Mouse (Mus musculus) forebrain, postnatal 0 days (tissue): ENCODE data around the gene Ctsa. TPM values are rescaled to one million over a fixed set of nuclear protein-coding genes. Genes with fewer than 3 reads are reported as not detected.

Experiments
- ATAC-seq: fragments of 200-750 bp; cut with Nextera tagmentation; 2 replicates; pipeline ENCODE4 v1.8.0; 2017; ENCODE audit warnings: mild to moderate bottlenecking, moderate library complexity
- DNase-seq: peaks from one replicate; pipeline ENCODE4 v3.0.0-alpha.2; 2015
- H3K27ac ChIP-seq: fragments of 300-500 bp; sonication (generic); 2 replicates; pipeline ENCODE4 v1.5.1; 2014; ENCODE audit warnings: low read depth, mild to moderate bottlenecking, antibody characterized with exemption, low read length, moderate library complexity, mixed read lengths
- H3K27me3 ChIP-seq: fragments of 300-500 bp; sonication (generic); 2 replicates; pipeline ENCODE4 v1.6.1; 2014; ENCODE audit warnings: mild to moderate bottlenecking, low read length, mixed read lengths; ENCODE audit not compliant: insufficient read depth
- H3K36me3 ChIP-seq: fragments of 300-500 bp; sonication (generic); 2 replicates; pipeline ENCODE4 v1.6.1; 2014; ENCODE audit warnings: mild to moderate bottlenecking, moderate library complexity; ENCODE audit not compliant: insufficient read depth
- H3K4me1 ChIP-seq: fragments of 300-500 bp; sonication (generic); 2 replicates; pipeline ENCODE4 v1.6.1; 2014; ENCODE audit warnings: antibody characterized with exemption; ENCODE audit not compliant: insufficient read depth
- H3K4me2 ChIP-seq: fragments of 300-500 bp; sonication (generic); 2 replicates; pipeline ENCODE4 v1.6.1; 2014; ENCODE audit warnings: low read depth, mild to moderate bottlenecking, moderate library complexity
- H3K4me3 ChIP-seq: fragments of 300-500 bp; sonication (generic); 2 replicates; pipeline ENCODE4 v1.5.1; 2014; ENCODE audit warnings: low read depth, low read length, mixed read lengths
- H3K9ac ChIP-seq: fragments of 300-500 bp; sonication (generic); 2 replicates; pipeline ENCODE4 v1.6.1; 2014; ENCODE audit warnings: mild to moderate bottlenecking
- H3K9me3 ChIP-seq: fragments of 300-500 bp; sonication (generic); 2 replicates; pipeline ENCODE4 v1.6.1; 2016; ENCODE audit warnings: low read length
- CTCF ChIP-seq: sonication (generic); IDR thresholded peaks from 2 replicates; pipeline ENCODE4 v1.5.1; 2016; ENCODE audit warnings: antibody characterized with exemption, control low read depth, low read depth
- WGBS: fragments of 180-500 bp; shearing (Covaris S2); extraction: QIAGEN DNeasy Blood & Tissue Kit; methylation state at CpG from one replicate; pipeline ENCODE4 v1.1.7; 2014; 5-methylcytosine and 5-hydroxymethylcytosine counted together
- polyA plus RNA-seq: library from polyadenylated mRNA; unstranded; fragments of >200 nt; fragmentation: Nextera tagmentation; extraction: Ambion mirVana; gene quantifications from 2 replicates; pipeline ENCODE4 v1.2.1, GENCODE M21; 2015
- total RNA-seq: library from RNA; depleted of rRNA; stranded (reverse); fragments of >200 nt; gene quantifications from 2 replicates; pipeline ENCODE4 v1.2.3, GENCODE M21; 2014

The Ctsa gene
- total and polyA plus RNA-seq, 2 experiments from 2014 or later, result 93.8 to 95.3 TPM

GRCm38 (mm10) chr2:164817703-164818102, 15.0 kb upstream of the Ctsa start:
- DNase-seq (no peak), ATAC-seq (no peak)
- Histone ChIP-seq H3K9ac (no peak overlapping the region), H3K4me2 (no peak overlapping the region), H3K36me3 (peaks cover 26% of the 10 kb centered on the region), H3K27me3 (no peaks in the 10 kb centered on the region), H3K27ac (no peak overlapping the region), H3K4me3 (no peak overlapping the region), H3K9me3 (no peaks in the 10 kb centered on the region), H3K4me1 (no peaks in the 10 kb centered on the region)
- no peak for TF ChIP-seq CTCF
- 86% methylated on average over 5 of the region's 5 CpGs for WGBS

GRCm38 (mm10) chr2:164821060-164821459, 11.6 kb upstream of the Ctsa start:
- no peak overlapping the region for H3K27ac ChIP-seq
- DNase-seq (no peak), ATAC-seq (no peak)
- H3K4me2 ChIP-seq, result no peak overlapping the region
- 88% methylated on average over 6 of the region's 6 CpGs for WGBS
- no peak overlapping the region for H3K9ac ChIP-seq
- peaks cover 35% of the 10 kb centered on the region for H3K36me3 ChIP-seq
- no peak for TF ChIP-seq CTCF
- no peaks in the 10 kb centered on the region for H3K27me3 ChIP-seq
- H3K4me1 ChIP-seq, result peaks cover 8% of the 10 kb centered on the region
- no peak overlapping the region for H3K4me3 ChIP-seq
- H3K9me3 ChIP-seq, result no peaks in the 10 kb centered on the region

GRCm38 (mm10) chr2:164822636-164823165, 10.0 kb upstream of the Ctsa start, which contains the start of gene Zswim1:
TSS of gene Zswim1 (plus strand) at chr2:164822686.
- ATAC-seq, result peak; percentile 100
- no peak; the same call in 1 of the 2 replicates for TF ChIP-seq CTCF
- H3K9ac ChIP-seq, result peak within 1 kb of the TSS; percentile 73
- H3K27me3 ChIP-seq, result no peaks in the 10 kb centered on the region
- peaks cover 51% of the 10 kb centered on the region for H3K36me3 ChIP-seq
- WGBS, result 2% methylated on average over 32 of the region's 32 CpGs
- peaks cover 8% of the 10 kb centered on the region for H3K4me1 ChIP-seq
- H3K4me3 ChIP-seq, result peak within 1 kb of the TSS; percentile 65
- peak within 1 kb of the TSS; percentile 90 for H3K27ac ChIP-seq
- no peaks in the 10 kb centered on the region for H3K9me3 ChIP-seq
- peak within 1 kb of the TSS; percentile 55 for H3K4me2 ChIP-seq
- DNase-seq, result peak; percentile 99

- TF ChIP-seq CTCF, result 0 out of 2 replicates have a peak, but pooled peaks have one; percentile 24
- Histone ChIP-seq H3K9me3 (no peaks in the 10 kb centered on the region), H3K4me1 (peaks cover 8% of the 10 kb centered on the region), H3K36me3 (peaks cover 55% of the 10 kb centered on the region), H3K4me3 (peak overlapping the region; percentile 65), H3K4me2 (peak overlapping the region; percentile 55), H3K27me3 (no peaks in the 10 kb centered on the region), H3K9ac (peak overlapping the region; percentile 73), H3K27ac (peak overlapping the region; percentile 90)
- ATAC-seq (peak; percentile 71), DNase-seq (peak; percentile 71)
- 3% methylated on average over 10 of the region's 10 CpGs for WGBS
These were observed 9.5 kb upstream of the Ctsa start for GRCm38 (mm10) chr2:164823181-164823585.

- Histone ChIP-seq H3K9me3 (no peaks in the 10 kb centered on the region), H3K27ac (no peak overlapping the region; the same call in 1 of the 2 replicates), H3K9ac (no peak overlapping the region), H3K27me3 (no peaks in the 10 kb centered on the region), H3K36me3 (peaks cover 56% of the 10 kb centered on the region), H3K4me2 (no peak overlapping the region; the same call in 1 of the 2 replicates), H3K4me3 (no peak overlapping the region), H3K4me1 (peaks cover 8% of the 10 kb centered on the region)
- DNase-seq, result no peak
- 93% methylated on average over 4 of the region's 4 CpGs for WGBS
- no peak for TF ChIP-seq CTCF
- no peak for ATAC-seq
These were observed 8.7 kb upstream of the Ctsa start for GRCm38 (mm10) chr2:164823969-164824368.

GRCm38 (mm10) chr2:164825521-164825920, 7.2 kb upstream of the Ctsa start:
- H3K4me2 ChIP-seq, result no peak overlapping the region

GRCm38 (mm10) chr2:164827146-164827850, 5.4 kb upstream of the Ctsa start:
- Histone ChIP-seq H3K9ac (no peak overlapping the region), H3K27ac (no peak overlapping the region), H3K4me1 (peaks cover 8% of the 10 kb centered on the region), H3K4me2 (no peak overlapping the region), H3K4me3 (no peak overlapping the region), H3K9me3 (no peaks in the 10 kb centered on the region), H3K27me3 (no peaks in the 10 kb centered on the region), H3K36me3 (peaks cover 35% of the 10 kb centered on the region)
- TF ChIP-seq CTCF, result no peak
- no peak for ATAC-seq
- DNase-seq, result no peak
- WGBS, result 85% methylated on average over 16 of the region's 16 CpGs

More at GRCm38 (mm10) chr2:164825521-164825920, 7.2 kb upstream of the Ctsa start:
- H3K4me1 ChIP-seq, result peaks cover 8% of the 10 kb centered on the region
- H3K9me3 ChIP-seq, result no peaks in the 10 kb centered on the region
- ATAC-seq (no peak), DNase-seq (no peak)
- peaks cover 49% of the 10 kb centered on the region for H3K36me3 ChIP-seq
- 96% methylated on average over 17 of the region's 17 CpGs for WGBS
- no peak overlapping the region for H3K27ac ChIP-seq
- H3K27me3 ChIP-seq, result no peaks in the 10 kb centered on the region
- no peak overlapping the region for H3K4me3 ChIP-seq
- TF ChIP-seq CTCF, result no peak
- H3K9ac ChIP-seq, result no peak overlapping the region
